ENCODE assay signal across 8 mouse cellular contexts in genomic region chr1:195092220-195092720, GRCm38 (mm10). TPM values are rescaled to one million over a fixed set of nuclear protein-coding genes. Genes with fewer than 3 reads are reported as not detected.
A peak's percentile ranks its signal among the peaks of the same experiment; 100 is the strongest.
DNase-seq lines count a peak whose midpoint lies in the region; TF ChIP-seq lines count a peak whose summit lies in the region.

TSS of gene Cd46 (minus strand) at chr1:195092249.

- TF ChIP-seq RAD21 in MEL (IDR thresholded peaks at IDR 0.05; ENCODE audit: low read depth, low read length) = no peak

- no peaks in the 10 kb centered on the region for H3K9me3 ChIP-seq in MEL (replicated peaks; ENCODE audit: insufficient read depth, low read length)

- DNase-seq in MEL (ENCODE audit: low read depth, low spot score) = peak; percentile 98
- peak; percentile 53 for DNase-seq in brain, adult 2 months (ENCODE audit: low read depth, low spot score)
- DNase-seq in fibroblast of lung, adult 2 months (ENCODE audit: low read depth) = peak; percentile 17
- DNase-seq in heart, postnatal 14 days = peak; percentile 61 to 76
- peak; percentile 78 to 86 for DNase-seq in kidney, postnatal 4 days
- DNase-seq in lung, postnatal 25 days (ENCODE audit: low spot score) = peak; percentile 87
- DNase-seq in retina, embryonic 14.5 days (ENCODE audit: low spot score) = peak; percentile 68
- DNase-seq in urinary bladder, postnatal 25 days (ENCODE audit: low spot score) = peak; percentile 61

- intact Hi-C loops in heart, postnatal 14 days (cut with DNase I) = loop anchor here (10.0 kb wide), 1 partner anchor 117 kb away; no protein-coding TSS in a partner anchor

- peaks cover 0 to 4% of the 10 kb centered on the region in 2 experiments; a peak in 1 of 4 replicates for H3K4me1 ChIP-seq in MEL (ENCODE audit: control insufficient read depth in 1 of 2, insufficient read depth in 2 of 2, low read length in 2 of 2)

- peak within 1 kb of the TSS; percentile 94 for H3K27ac ChIP-seq in MEL (ENCODE audit: control insufficient read depth, low read depth, low read length)

- no peak for TF ChIP-seq EP300 in MEL (IDR thresholded peaks at IDR 0.05; ENCODE audit: low read depth in 1 of 2, low read length in 2 of 2)

- no peak for TF ChIP-seq CTCF in MEL (IDR thresholded peaks at IDR 0.05 in 2 of 3, conservative IDR thresholded peaks at IDR 0.05 in 1 of 3; ENCODE audit: control insufficient read depth in 1 of 3, insufficient read depth in 1 of 3, low read depth in 2 of 3, low read length in 3 of 3, poor library complexity in 1 of 3, severe bottlenecking in 1 of 3)

- H3K79me2 ChIP-seq in MEL (ENCODE audit: control insufficient read depth, insufficient read depth, low read length, poor library complexity) = no peaks in the 10 kb centered on the region; the same call in 1 of the 2 replicates

- H3K4me3 ChIP-seq in MEL (ENCODE audit: control insufficient read depth in 1 of 2, insufficient read depth in 1 of 2, low read depth in 2 of 2, low read length in 2 of 2) = peak within 1 kb of the TSS; percentile 83 to 95

- peaks cover 0 to 9% of the 10 kb centered on the region in 2 experiments; a peak in 3 of 4 replicates for H3K36me3 ChIP-seq in MEL (ENCODE audit: control insufficient read depth in 1 of 2, insufficient read depth in 2 of 2, low read length in 2 of 2)

- peak within 1 kb of the TSS; percentile 84 for H3K9ac ChIP-seq in MEL (ENCODE audit: control insufficient read depth, low read depth, low read length, poor library complexity, severe bottlenecking)

- peak; percentile 76 to 89; a peak in 3 of 4 replicates for TF ChIP-seq POLR2A in MEL (IDR thresholded peaks at IDR 0.05; ENCODE audit: control insufficient read depth in 1 of 2, insufficient read depth in 1 of 2, low read depth in 1 of 2, low read length in 2 of 2, poor library complexity in 1 of 2)

- H3K27me3 ChIP-seq in MEL (ENCODE audit: control insufficient read depth in 1 of 2, insufficient read depth in 2 of 2, low read length in 2 of 2) = no peaks in the 10 kb centered on the region

TF ChIP-seq in MEL, 35 proteins besides CTCF, POLR2A, EP300 and RAD21:
- TF ChIP-seq GATA1 (IDR thresholded peaks at IDR 0.05; ENCODE audit: low read depth, low read length) (no peak), USF1 (IDR thresholded peaks at IDR 0.05; ENCODE audit: low read depth, low read length) (peak; percentile 28; the same call in 1 of the 2 replicates), ZNF384 (IDR thresholded peaks at IDR 0.05; ENCODE audit: low read depth, low read length) (no peak), MYB (IDR thresholded peaks at IDR 0.05; ENCODE audit: low read depth, low read length) (no peak), BHLHE40 (IDR thresholded peaks at IDR 0.05; ENCODE audit: borderline replicate concordance, low read depth, low read length) (no peak), TCF12 (IDR thresholded peaks at IDR 0.05; ENCODE audit: low read depth, low read length) (peak; percentile 64), SMC3 (IDR thresholded peaks at IDR 0.05; ENCODE audit: low read depth, low read length) (no peak), E2F4 (IDR thresholded peaks at IDR 0.05; ENCODE audit: borderline replicate concordance, low read depth, low read length) (peak; percentile 57; the same call in 1 of the 2 replicates), MAX (IDR thresholded peaks at IDR 0.05; ENCODE audit: low read length) (peak; percentile 91), MEF2A (IDR thresholded peaks at IDR 0.05; ENCODE audit: extremely low read depth, insufficient replicate concordance, low read depth, low read length, poor library complexity, severe bottlenecking) (no peak), KAT2A (conservative IDR thresholded peaks at IDR 0.05; ENCODE audit: low read depth, low read length) (no peak), MXI1 (IDR thresholded peaks at IDR 0.05; ENCODE audit: low read depth, low read length) (peak; percentile 78), NRF1 (IDR thresholded peaks at IDR 0.05; ENCODE audit: insufficient read depth, low read depth, low read length, poor library complexity, severe bottlenecking) (0 out of 2 replicates have a peak, but pooled peaks have one; percentile 19), GABPA (IDR thresholded peaks at IDR 0.05; ENCODE audit: low read depth, low read length) (no peak), SIN3A (IDR thresholded peaks at IDR 0.05; ENCODE audit: low read length) (peak; percentile 30), MYC (IDR thresholded peaks at IDR 0.05; ENCODE audit: low read depth, low read length) (peak; percentile 75), HCFC1 (IDR thresholded peaks at IDR 0.05; ENCODE audit: low read depth, low read length) (peak; percentile 49), POLR2AphosphoS2 (IDR thresholded peaks at IDR 0.05; ENCODE audit: low read length) (peak; percentile 88), POLR2AphosphoS5 (IDR thresholded peaks at IDR 0.05; ENCODE audit: borderline replicate concordance, low read depth, low read length) (peak; percentile 79; the same call in 1 of the 2 replicates), ELF1 (IDR thresholded peaks at IDR 0.05; ENCODE audit: low read depth, low read length) (no peak), CHD2 (IDR thresholded peaks at IDR 0.05; ENCODE audit: low read length) (no peak), JUND (IDR thresholded peaks at IDR 0.05; ENCODE audit: low read depth, low read length) (0 out of 2 replicates have a peak, but pooled peaks have one; percentile 10), ZMIZ1 (IDR thresholded peaks at IDR 0.05; ENCODE audit: low read depth, low read length) (peak; percentile 72), TBP (IDR thresholded peaks at IDR 0.05; ENCODE audit: low read depth, low read length) (peak; percentile 84), NELFE (IDR thresholded peaks at IDR 0.05; ENCODE audit: low read depth, low read length) (peak; percentile 72; the same call in 1 of the 2 replicates), ZC3H11A (IDR thresholded peaks at IDR 0.05; ENCODE audit: low read depth, low read length) (no peak), CHD1 (IDR thresholded peaks at IDR 0.05; ENCODE audit: low read depth, low read length) (0 out of 2 replicates have a peak, but pooled peaks have one; percentile 3), USF2 (IDR thresholded peaks at IDR 0.05; ENCODE audit: borderline replicate concordance in 1 of 2, insufficient read depth in 1 of 2, low read depth in 1 of 2, low read length in 2 of 2) (no peak), MAFK (IDR thresholded peaks at IDR 0.05; ENCODE audit: borderline replicate concordance, low read depth, low read length) (no peak)

RNA-seq across cellular contexts. Expression of gene Cd46, which starts in this region (rescaled TPM):
- total RNA-seq in MEL (2012; rRNA removed) = 0.50 and 0.65 TPM in 2 replicates
- 1 to 10 TPM in 1 of 2 experiments, not detected in 1; 1.3 TPM for polyA plus RNA-seq in MEL (2012; ENCODE audit: insufficient read depth in 1 of 2, insufficient read length in 2 of 2, low read depth in 1 of 2, low replicate concordance in 2 of 2, missing spikeins in 1 of 2)
- total RNA-seq in heart, postnatal 14 days (2021) = 1 to 10 TPM; 1.7 to 1.9 TPM

Comparison
In these comparisons a context has a peak if more than half of its experiments do, and no peak if none do; other contexts are left out.
1. Peak in every context shown above with its lines: DNase-seq, H3K4me3 ChIP-seq and H3K27ac ChIP-seq.
2. DNase-seq: peak in every context shown above with its lines; median percentile 98 in MEL; 87 in lung, postnatal 25 days; 82 in kidney, postnatal 4 days; 68 in heart, postnatal 14 days; 68 in retina, embryonic 14.5 days; 61 in urinary bladder, postnatal 25 days; 53 in brain, adult 2 months; 17 in fibroblast of lung, adult 2 months.